Mouse (Mus musculus) stomach, embryonic 14.5 days (tissue): Measurements from ENCODE around the gene Zfp385c. TPM values are rescaled to one million over a fixed set of nuclear protein-coding genes. Genes with fewer than 3 reads are reported as not detected.

Experiments
- ATAC-seq: fragments of 200-750 bp; cut with Nextera tagmentation; 2 replicates; pipeline ENCODE4 v1.8.0; 2017; ENCODE audit warnings: low read depth, moderate TSS enrichment; ENCODE audit not compliant: insufficient number of reproducible peaks, insufficient read depth, low FRiP score
- H3K27ac ChIP-seq: fragments of 300-500 bp; sonication (generic); 2 replicates; pipeline ENCODE4 v1.5.1; 2014; ENCODE audit warnings: mild to moderate bottlenecking, low read length, moderate library complexity, mixed read lengths
- H3K27me3 ChIP-seq: fragments of 300-500 bp; sonication (generic); 2 replicates; pipeline ENCODE4 v1.6.1; 2014; ENCODE audit warnings: low read length, control low read depth, mixed read lengths; ENCODE audit not compliant: control insufficient read depth, insufficient read depth
- H3K36me3 ChIP-seq: fragments of 300-500 bp; sonication (generic); 2 replicates; pipeline ENCODE4 v1.6.1; 2014; ENCODE audit warnings: mild to moderate bottlenecking, control low read depth, low read length, moderate library complexity, mixed read lengths; ENCODE audit not compliant: control insufficient read depth, insufficient read depth
- H3K4me1 ChIP-seq: fragments of 300-500 bp; sonication (generic); 2 replicates; pipeline ENCODE4 v1.6.1; 2014; ENCODE audit warnings: low read length, control low read depth, mixed read lengths; ENCODE audit not compliant: control insufficient read depth, insufficient read depth
- H3K4me2 ChIP-seq: fragments of 300-500 bp; sonication (generic); replicated peaks from 2 replicates; pipeline ENCODE4 v1.6.1; 2014; ENCODE audit warnings: low read depth, low read length, control low read depth
- H3K4me3 ChIP-seq: fragments of 300-500 bp; sonication (generic); 2 replicates; pipeline ENCODE4 v1.5.1; 2014; ENCODE audit warnings: low read depth, low read length, control low read depth
- H3K9ac ChIP-seq: fragments of 300-500 bp; sonication (generic); replicated peaks from 2 replicates; pipeline ENCODE4 v1.6.1; 2014; ENCODE audit warnings: low read depth, mild to moderate bottlenecking, control low read depth, low read length, moderate library complexity, mixed read lengths
- H3K9me3 ChIP-seq: fragments of 300-500 bp; sonication (generic); 2 replicates; pipeline ENCODE4 v1.6.1; 2016; ENCODE audit warnings: low read depth, low read length, control low read depth; ENCODE audit not compliant: control insufficient read depth
- WGBS: fragments of 180-500 bp; shearing (Covaris S2); extraction: QIAGEN DNeasy Blood & Tissue Kit; methylation state at CpG from one replicate; pipeline ENCODE4 v1.1.7; 2014; 5-methylcytosine and 5-hydroxymethylcytosine counted together
- polyA plus RNA-seq: library from polyadenylated mRNA; unstranded; fragments of >200 nt; fragmentation: Nextera tagmentation; extraction: Ambion mirVana; gene quantifications from 2 replicates; pipeline ENCODE4 v1.2.1, GENCODE M21; 2014

Zfp385c gene
- polyA plus RNA-seq, 1 experiment from 2014 or later = not detected

GRCm38 (mm10) chr11:100693154-100693553 lies 899 bp upstream of the Zfp385c start:
- Histone ChIP-seq H3K36me3 (no peaks in the 10 kb centered on the region), H3K27ac (no peak overlapping the region), H3K4me3 (no peak overlapping the region), H3K9ac (no peak overlapping the region), H3K4me2 (no peak overlapping the region), H3K27me3 (no peaks in the 10 kb centered on the region), H3K4me1 (no peaks in the 10 kb centered on the region), H3K9me3 (no peaks in the 10 kb centered on the region)
- no peak for ATAC-seq
- 25% methylated on average over 5 of the region's 5 CpGs for WGBS

- Histone ChIP-seq H3K9me3 (no peaks in the 10 kb centered on the region), H3K9ac (no peak overlapping the region), H3K4me3 (no peak overlapping the region), H3K27ac (no peak overlapping the region), H3K4me1 (no peaks in the 10 kb centered on the region), H3K4me2 (no peak overlapping the region), H3K36me3 (no peaks in the 10 kb centered on the region), H3K27me3 (no peaks in the 10 kb centered on the region)
- WGBS = 74% methylated on average over 7 of the region's 7 CpGs
- ATAC-seq = no peak
These were observed 1.9 kb downstream of the Zfp385c start for GRCm38 (mm10) chr11:100690389-100690788.

GRCm38 (mm10) chr11:100688443-100688842 lies 3.8 kb downstream of the Zfp385c start:
- no peak overlapping the region for H3K9ac ChIP-seq
- WGBS = 70% methylated on average over 4 of the region's 4 CpGs
- no peak overlapping the region for H3K27ac ChIP-seq
- H3K27me3 ChIP-seq = no peaks in the 10 kb centered on the region
- H3K4me3 ChIP-seq = no peak overlapping the region
- no peaks in the 10 kb centered on the region for H3K4me1 ChIP-seq
- no peaks in the 10 kb centered on the region for H3K36me3 ChIP-seq
- H3K9me3 ChIP-seq = no peaks in the 10 kb centered on the region
- no peak overlapping the region for H3K4me2 ChIP-seq
- no peak for ATAC-seq

DNA sequence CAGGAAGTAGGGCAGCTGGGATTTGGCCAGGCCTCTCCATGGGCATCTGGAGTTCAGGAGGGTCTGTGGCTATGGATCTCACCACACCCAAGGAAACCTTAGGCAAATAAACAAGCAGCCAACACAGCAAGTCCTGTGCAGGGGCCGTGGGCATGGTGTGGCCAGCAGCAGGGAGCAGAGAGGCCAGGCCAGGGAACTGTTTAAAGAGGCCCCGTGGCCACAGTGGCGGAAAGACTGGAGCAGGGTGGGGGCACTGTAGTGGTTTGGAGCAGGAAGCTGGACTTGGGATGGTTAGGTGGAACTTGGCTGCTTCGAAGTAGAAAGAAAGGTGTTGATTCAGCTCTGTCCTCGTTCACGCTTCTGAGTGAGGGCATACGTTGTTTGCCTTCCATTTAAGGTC lies 5.0 kb downstream of the Zfp385c start:
- 68% methylated on average over 7 of the region's 7 CpGs for WGBS
- Histone ChIP-seq H3K9me3 (no peaks in the 10 kb centered on the region), H3K27ac (no peak overlapping the region), H3K27me3 (no peaks in the 10 kb centered on the region), H3K9ac (no peak overlapping the region), H3K36me3 (no peaks in the 10 kb centered on the region), H3K4me3 (no peak overlapping the region), H3K4me1 (no peaks in the 10 kb centered on the region), H3K4me2 (no peak overlapping the region)
- ATAC-seq = no peak

DNA sequence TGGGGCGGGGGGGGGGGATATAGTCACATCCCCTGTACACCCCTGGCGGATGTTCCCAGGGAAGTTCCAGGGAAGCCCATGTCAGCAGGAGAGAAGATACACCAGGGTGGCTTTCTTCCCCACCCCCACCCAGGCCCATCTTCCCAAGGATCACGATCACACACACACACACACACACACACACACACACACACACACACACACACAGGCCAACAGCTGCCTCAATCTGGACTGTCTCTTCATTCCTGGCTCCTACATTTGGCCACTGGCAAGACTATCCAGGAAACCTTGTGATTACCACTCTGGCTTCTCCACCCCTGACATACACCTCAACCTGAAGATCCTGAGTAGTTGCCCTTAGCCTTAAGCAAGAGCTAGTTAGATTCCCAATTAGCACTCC lies 6.9 kb downstream of the Zfp385c start:
- Histone ChIP-seq H3K9me3 (no peaks in the 10 kb centered on the region), H3K27ac (no peak overlapping the region), H3K36me3 (no peaks in the 10 kb centered on the region), H3K9ac (no peak overlapping the region), H3K4me1 (no peaks in the 10 kb centered on the region), H3K4me2 (no peak overlapping the region), H3K27me3 (no peaks in the 10 kb centered on the region), H3K4me3 (no peak overlapping the region)
- no peak for ATAC-seq
- 85% methylated on average over 3 of the region's 3 CpGs for WGBS

- Histone ChIP-seq H3K4me1 (no peaks in the 10 kb centered on the region), H3K27me3 (no peaks in the 10 kb centered on the region), H3K9ac (no peak overlapping the region), H3K4me3 (no peak overlapping the region), H3K27ac (no peak overlapping the region), H3K9me3 (no peaks in the 10 kb centered on the region), H3K4me2 (no peak overlapping the region), H3K36me3 (no peaks in the 10 kb centered on the region)
- 84% methylated on average over 2 of the region's 2 CpGs for WGBS
- no peak for ATAC-seq
These were observed 8.2 kb downstream of the Zfp385c start for GRCm38 (mm10) chr11:100684084-100684483.

- Histone ChIP-seq H3K9ac (no peak overlapping the region), H3K9me3 (no peaks in the 10 kb centered on the region), H3K4me1 (no peaks in the 10 kb centered on the region), H3K4me2 (no peak overlapping the region), H3K27me3 (no peaks in the 10 kb centered on the region), H3K4me3 (no peak overlapping the region), H3K36me3 (no peaks in the 10 kb centered on the region), H3K27ac (no peak overlapping the region)
- WGBS = 67% methylated on average over 5 of the region's 5 CpGs
- no peak for ATAC-seq
These were observed 9.7 kb downstream of the Zfp385c start for GRCm38 (mm10) chr11:100682526-100682925.

DNA sequence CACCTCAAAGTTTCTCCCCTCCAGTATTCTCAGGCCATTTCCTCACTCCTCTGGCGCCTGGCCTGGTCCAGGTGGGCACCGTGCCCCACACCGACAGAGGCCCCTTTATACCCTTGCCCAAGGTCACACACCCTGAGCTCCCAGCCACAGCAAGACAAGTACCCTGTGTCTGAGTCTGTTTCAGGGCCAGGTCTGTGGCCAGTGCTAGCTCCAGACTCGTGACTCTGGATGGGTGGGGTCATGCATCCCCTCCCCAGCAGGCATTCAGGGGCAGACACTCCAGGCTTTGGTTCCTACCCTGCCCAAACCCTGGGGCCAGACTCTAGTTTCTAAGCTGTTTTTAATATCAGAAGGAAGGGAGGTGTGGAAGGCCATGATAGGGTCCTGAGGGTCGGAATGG lies 10.4 kb downstream of the Zfp385c start:
- 70% methylated on average over 5 of the region's 5 CpGs for WGBS
- no peak for ATAC-seq

GRCm38 (mm10) chr11:100677810-100678209 lies 14.4 kb downstream of the Zfp385c start:
- no peak for ATAC-seq
- Histone ChIP-seq H3K9ac (no peak overlapping the region), H3K9me3 (no peaks in the 10 kb centered on the region), H3K36me3 (no peaks in the 10 kb centered on the region), H3K4me3 (no peak overlapping the region), H3K27ac (no peak overlapping the region), H3K4me1 (0 out of 2 replicates have a peak, but pooled peaks cover 3% of the 10 kb centered on the region), H3K27me3 (no peaks in the 10 kb centered on the region), H3K4me2 (no peak overlapping the region)
- WGBS = 39% methylated on average over 7 of the region's 7 CpGs

More for the DNA sequence above, 10.4 kb downstream of the Zfp385c start:
- Histone ChIP-seq H3K27ac (no peak overlapping the region), H3K9ac (no peak overlapping the region), H3K4me2 (no peak overlapping the region), H3K27me3 (no peaks in the 10 kb centered on the region), H3K4me1 (no peaks in the 10 kb centered on the region), H3K36me3 (no peaks in the 10 kb centered on the region), H3K9me3 (no peaks in the 10 kb centered on the region), H3K4me3 (no peak overlapping the region)
